Mouse (Mus musculus): Measurements from ENCODE around the gene Rps10. TPM values are rescaled to one million over a fixed set of nuclear protein-coding genes. Genes with fewer than 3 reads are reported as not detected.

The Rps10 gene
- polyA plus RNA-seq, 1 experiment from 2014 or later = 496 TPM

DNA sequence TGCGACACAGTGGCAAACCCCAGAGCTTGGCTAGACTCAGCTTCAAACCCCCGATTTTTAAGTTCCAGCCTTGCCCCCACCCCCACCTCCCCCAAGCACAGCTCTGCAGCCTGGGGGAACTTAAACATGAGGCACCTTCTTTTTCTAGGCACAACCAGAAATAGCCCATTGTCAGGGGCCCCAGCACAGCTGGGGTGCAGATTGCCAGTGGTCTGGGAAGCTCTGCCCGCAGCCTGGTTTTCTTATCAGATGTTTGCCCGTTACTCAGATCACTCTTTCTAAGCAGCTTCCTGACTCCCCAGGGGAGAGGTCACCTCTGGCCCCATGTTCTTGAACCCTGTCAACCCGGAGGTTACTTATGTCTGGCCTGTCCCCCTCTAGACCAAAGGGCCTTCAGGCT lies 19.9 kb upstream of the Rps10 start:
- H3K4me2 ChIP-seq = no peak overlapping the region

DNA sequence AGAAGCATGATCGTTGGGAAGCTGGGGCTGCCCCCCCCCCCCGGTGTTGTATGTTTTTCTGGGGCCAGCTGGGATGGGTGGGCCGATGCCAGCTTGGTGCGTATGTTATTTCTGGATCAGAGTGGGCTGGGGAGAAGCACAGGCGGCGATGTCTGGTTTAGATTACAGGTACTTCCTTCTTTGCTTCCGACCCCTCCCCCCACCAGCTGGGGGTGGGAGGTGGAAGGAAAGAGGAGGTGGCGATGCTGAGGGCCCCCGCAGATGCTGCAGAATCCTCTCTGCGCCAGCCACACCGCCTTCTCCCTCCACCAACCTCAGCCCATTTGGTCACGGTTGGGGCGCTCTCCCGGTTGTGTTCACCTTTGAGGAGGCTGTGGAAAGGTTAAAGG lies 19.5 kb upstream of the Rps10 start:
- Histone ChIP-seq H3K4me2 (peak overlapping the region; percentile 53), H3K4me1 (replicated peaks) (peaks cover 17% of the 10 kb centered on the region), H3K27ac (replicated peaks) (no peak overlapping the region), H3K4me3 (replicated peaks) (no peak overlapping the region), H3K36me3 (replicated peaks) (no peaks in the 10 kb centered on the region), H3K9ac (no peak overlapping the region), H3K9me3 (replicated peaks) (no peaks in the 10 kb centered on the region), H3K27me3 (peaks cover 53% of the 10 kb centered on the region)
- WGBS (ENCODE audit: insufficient replicate concordance) = 2% methylated on average over 14 of the region's 14 CpGs
- ATAC-seq (ENCODE audit: insufficient read depth) = no peak

More for the DNA sequence above, 19.9 kb upstream of the Rps10 start:
- Histone ChIP-seq H3K4me3 (replicated peaks) (no peak overlapping the region), H3K27me3 (peaks cover 51% of the 10 kb centered on the region), H3K36me3 (replicated peaks) (no peaks in the 10 kb centered on the region), H3K4me1 (replicated peaks) (peaks cover 17% of the 10 kb centered on the region), H3K9ac (no peak overlapping the region), H3K27ac (replicated peaks) (no peak overlapping the region), H3K9me3 (replicated peaks) (no peaks in the 10 kb centered on the region)
- 2% methylated on average over 5 of the region's 5 CpGs for WGBS (ENCODE audit: insufficient replicate concordance)
- ATAC-seq (ENCODE audit: insufficient read depth) = no peak

DNA sequence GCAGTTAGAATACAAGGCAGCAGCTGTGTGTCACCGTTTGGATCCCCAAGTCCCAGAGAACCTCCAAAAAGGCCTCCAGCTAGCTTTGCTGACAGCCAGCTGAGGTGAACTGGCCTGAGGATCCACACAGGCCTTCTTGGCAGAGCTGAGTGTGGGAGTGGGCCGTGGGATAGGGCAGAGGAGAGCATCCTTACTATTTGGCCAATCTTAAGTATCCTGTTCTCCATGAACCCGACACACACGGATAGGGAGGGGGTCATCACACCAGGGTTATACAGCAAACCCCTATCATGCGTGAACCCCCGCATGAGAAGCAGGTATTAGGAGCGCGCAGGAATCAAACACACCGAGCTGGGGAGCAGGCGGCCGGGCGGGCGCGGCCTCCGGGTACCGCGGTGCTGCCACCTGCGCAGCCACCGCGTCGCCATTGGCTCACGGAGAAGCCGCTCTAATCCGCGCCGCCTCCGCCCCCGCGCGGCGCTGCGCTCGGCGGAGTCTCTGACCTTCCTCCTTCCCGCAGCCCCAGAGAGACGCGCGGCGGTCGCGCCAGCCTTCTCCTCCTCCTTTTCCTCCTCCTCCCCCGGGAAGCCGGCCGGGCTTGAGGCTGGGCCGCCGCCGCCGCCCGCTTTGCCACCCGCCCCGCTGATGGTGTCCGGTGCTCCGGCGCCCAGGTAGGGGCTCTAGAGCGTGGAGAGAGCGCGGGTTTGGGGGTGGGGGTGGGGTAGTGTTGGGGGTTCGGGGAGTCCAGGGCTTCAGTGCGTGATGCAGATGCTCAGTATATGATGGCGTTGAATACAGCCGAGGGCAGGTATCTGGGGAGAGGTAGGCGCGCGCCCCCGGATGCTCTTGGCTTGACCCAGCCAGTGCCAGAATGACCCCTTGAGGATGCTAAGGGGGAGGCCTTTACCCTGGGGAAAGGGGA lies 18.9 kb upstream of the Rps10 start, which contains the start of gene Pacsin1:
TSS of gene Pacsin1 (plus strand) at position 421 of the 922 bp plus-strand sequence.
- ATAC-seq (ENCODE audit: insufficient read depth) = peak; percentile 31
- Histone ChIP-seq H3K4me2 (peak within 1 kb of the TSS; percentile 53), H3K9me3 (replicated peaks) (no peaks in the 10 kb centered on the region), H3K27ac (replicated peaks) (no peak within 1 kb of the TSS), H3K9ac (no peak within 1 kb of the TSS), H3K36me3 (replicated peaks) (no peaks in the 10 kb centered on the region), H3K27me3 (peaks cover 57% of the 10 kb centered on the region), H3K4me3 (replicated peaks) (peak within 1 kb of the TSS; percentile 31), H3K4me1 (replicated peaks) (peaks cover 17% of the 10 kb centered on the region)
- 2% methylated on average over 61 of the region's 65 CpGs for WGBS (ENCODE audit: insufficient replicate concordance)

DNA sequence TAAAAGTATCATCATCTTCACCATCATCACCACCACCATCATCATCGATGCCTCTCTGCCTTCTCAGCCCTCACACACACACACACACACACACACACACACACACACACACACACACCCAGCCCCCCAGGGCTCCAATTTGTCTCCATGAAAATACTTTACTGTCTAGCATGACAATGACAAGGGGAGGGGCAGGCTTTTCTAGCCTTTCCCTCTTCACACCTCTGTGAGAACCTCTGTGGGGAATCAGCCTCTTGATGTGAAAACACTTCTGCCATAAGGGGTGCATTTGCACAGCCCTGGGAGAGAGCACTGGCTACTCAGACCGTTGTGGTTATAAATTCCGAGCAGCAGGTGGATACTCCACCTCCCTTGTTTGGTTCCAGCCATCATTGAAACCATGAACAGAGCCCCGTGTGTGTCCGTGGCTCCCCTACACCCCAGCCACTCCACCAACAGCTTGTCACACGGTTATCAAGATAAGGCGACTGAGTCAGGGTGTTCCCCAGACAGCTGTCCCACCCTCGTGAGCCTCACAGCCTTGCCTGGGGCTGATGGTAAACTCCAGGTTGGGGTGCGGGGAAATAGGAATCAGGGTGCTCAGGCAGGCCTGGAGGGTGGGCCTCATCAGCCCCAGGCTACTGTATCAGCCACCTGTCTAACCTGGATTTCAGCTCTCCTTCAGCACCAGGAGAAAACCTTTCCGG lies 16.9 kb upstream of the Rps10 start:
- Histone ChIP-seq H3K9me3 (replicated peaks) (no peaks in the 10 kb centered on the region), H3K4me2 (no peak overlapping the region), H3K4me1 (replicated peaks) (peaks cover 22% of the 10 kb centered on the region), H3K27ac (replicated peaks) (no peak overlapping the region), H3K4me3 (replicated peaks) (no peak overlapping the region), H3K9ac (no peak overlapping the region), H3K27me3 (peaks cover 57% of the 10 kb centered on the region), H3K36me3 (replicated peaks) (no peaks in the 10 kb centered on the region)
- ATAC-seq (ENCODE audit: insufficient read depth) = no peak
- WGBS (ENCODE audit: insufficient replicate concordance) = 34% methylated on average over 10 of the region's 10 CpGs

DNA sequence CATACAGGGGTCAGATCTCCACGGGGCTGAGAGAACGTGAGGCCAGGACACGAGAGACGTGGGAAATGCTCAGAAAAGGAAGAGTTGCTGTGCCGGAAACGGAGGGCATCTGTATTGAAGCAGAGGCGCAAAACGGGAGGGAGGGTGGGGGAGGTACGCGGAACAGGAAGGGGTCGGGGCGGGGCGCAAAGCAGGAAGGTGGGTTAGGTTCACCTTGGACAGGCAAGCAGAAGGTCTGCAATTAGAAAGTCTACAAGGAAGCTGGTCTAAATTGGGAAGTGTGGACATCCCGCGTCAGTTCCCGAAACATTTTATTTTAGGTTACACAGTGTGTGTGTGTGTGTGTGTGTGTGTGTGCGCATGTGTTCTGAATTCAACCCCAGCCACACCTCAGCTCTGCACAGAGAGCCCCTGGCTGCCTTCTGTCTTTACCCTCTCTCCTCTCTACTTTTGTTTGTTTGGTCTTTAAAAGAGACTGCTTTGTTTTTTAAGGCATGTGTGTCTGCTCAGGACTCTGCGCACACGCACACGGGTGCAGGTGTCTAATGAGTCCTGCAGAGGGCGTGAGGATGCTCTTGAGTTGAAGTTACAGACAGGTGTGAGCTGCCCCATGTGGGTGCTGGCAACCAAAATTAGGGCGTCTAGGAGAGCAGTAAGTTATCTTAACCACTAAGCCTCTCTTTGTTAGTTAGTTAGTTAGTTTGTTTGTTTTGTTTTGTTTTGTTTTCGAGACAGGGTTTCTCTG lies 15.7 kb upstream of the Rps10 start:
- ATAC-seq (ENCODE audit: insufficient read depth) = no peak
- Histone ChIP-seq H3K27me3 (peaks cover 51% of the 10 kb centered on the region), H3K4me3 (replicated peaks) (no peak overlapping the region), H3K4me1 (replicated peaks) (peaks cover 22% of the 10 kb centered on the region), H3K27ac (replicated peaks) (no peak overlapping the region), H3K4me2 (no peak overlapping the region), H3K9ac (no peak overlapping the region), H3K9me3 (replicated peaks) (no peaks in the 10 kb centered on the region), H3K36me3 (replicated peaks) (no peaks in the 10 kb centered on the region)
- 53% methylated on average over 23 of the region's 23 CpGs for WGBS (ENCODE audit: insufficient replicate concordance)

DNA sequence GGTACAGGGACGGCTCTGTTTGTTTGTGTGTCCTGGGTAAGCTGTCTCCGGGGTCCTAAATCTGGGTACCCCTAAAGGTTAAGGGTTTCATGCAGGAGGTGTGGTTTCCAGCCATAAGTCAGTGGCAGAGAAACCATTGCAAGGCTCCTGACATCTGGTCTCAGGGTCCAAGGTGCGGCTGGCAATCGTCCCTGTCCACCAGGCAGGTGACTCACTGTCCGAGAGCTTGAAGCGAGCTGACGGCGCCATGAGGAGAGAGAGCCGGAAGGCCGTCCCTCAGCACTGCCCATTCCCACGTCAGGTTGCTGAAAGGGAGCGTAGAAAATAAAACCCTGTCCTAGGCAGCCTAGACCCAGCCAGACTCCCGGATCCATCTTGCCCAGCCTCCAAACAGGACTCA lies 14.1 kb upstream of the Rps10 start:
- Histone ChIP-seq H3K27me3 (peaks cover 35% of the 10 kb centered on the region), H3K4me3 (replicated peaks) (no peak overlapping the region), H3K9ac (no peak overlapping the region), H3K9me3 (replicated peaks) (no peaks in the 10 kb centered on the region), H3K4me2 (no peak overlapping the region), H3K4me1 (replicated peaks) (peaks cover 14% of the 10 kb centered on the region), H3K27ac (replicated peaks) (no peak overlapping the region), H3K36me3 (replicated peaks) (no peaks in the 10 kb centered on the region)
- 69% methylated on average over 13 of the region's 13 CpGs for WGBS (ENCODE audit: insufficient replicate concordance)
- ATAC-seq (ENCODE audit: insufficient read depth) = no peak

DNA sequence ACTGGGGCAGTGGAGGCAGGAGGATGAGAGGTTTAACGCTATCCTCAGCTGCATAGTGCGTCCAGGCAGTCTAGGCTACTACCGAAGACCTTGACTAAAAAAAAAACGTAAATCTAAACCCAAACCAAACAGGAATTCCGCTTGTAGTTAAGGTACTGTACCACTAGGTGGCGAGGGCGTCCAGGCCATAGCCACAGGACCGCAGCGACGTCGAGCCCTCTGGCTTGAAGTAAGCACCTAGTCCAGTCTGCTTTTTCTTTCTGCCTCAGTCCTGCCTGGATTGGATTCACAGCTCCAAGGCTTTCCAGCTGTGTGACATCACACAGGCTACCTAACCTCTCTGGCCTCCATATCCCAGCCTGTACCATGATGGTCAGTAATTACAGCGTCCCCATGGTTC lies 13.7 kb upstream of the Rps10 start:
- WGBS (ENCODE audit: insufficient replicate concordance) = 5% methylated on average over 12 of the region's 12 CpGs
- ATAC-seq (ENCODE audit: insufficient read depth) = no peak
- Histone ChIP-seq H3K4me2 (no peak overlapping the region), H3K27ac (replicated peaks) (no peak overlapping the region), H3K27me3 (peaks cover 31% of the 10 kb centered on the region), H3K4me3 (replicated peaks) (no peak overlapping the region), H3K9me3 (replicated peaks) (no peaks in the 10 kb centered on the region), H3K4me1 (replicated peaks) (peaks cover 14% of the 10 kb centered on the region), H3K36me3 (replicated peaks) (no peaks in the 10 kb centered on the region), H3K9ac (no peak overlapping the region)

DNA sequence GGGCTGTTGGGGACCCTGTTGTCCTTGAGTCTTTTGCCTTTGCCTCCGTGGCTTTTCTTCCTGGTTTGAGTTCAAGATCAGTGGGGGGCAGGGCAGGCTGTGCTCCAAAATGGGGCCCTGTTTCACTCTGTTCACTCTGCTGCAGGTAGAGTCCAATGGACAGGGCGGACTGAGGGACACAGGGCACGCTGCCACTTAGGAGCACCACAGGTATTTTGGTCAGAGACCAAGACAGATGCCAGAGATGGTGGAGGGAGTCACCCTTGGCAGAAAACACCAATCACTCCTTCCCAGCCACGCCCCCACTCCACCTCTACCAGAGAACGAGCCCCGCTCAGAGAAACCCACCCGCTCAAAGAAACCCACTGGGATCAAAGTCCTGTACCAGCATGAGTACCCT lies 9.3 kb upstream of the Rps10 start:
- Histone ChIP-seq H3K4me2 (no peak overlapping the region), H3K4me3 (replicated peaks) (no peak overlapping the region), H3K27ac (replicated peaks) (no peak overlapping the region), H3K9ac (no peak overlapping the region), H3K27me3 (peaks cover 2% of the 10 kb centered on the region; the same call in 1 of the 2 replicates), H3K36me3 (replicated peaks) (no peaks in the 10 kb centered on the region), H3K9me3 (replicated peaks) (no peaks in the 10 kb centered on the region), H3K4me1 (replicated peaks) (peaks cover 9% of the 10 kb centered on the region; the same call in 1 of the 2 replicates)
- 48% methylated on average over 7 of the region's 7 CpGs for WGBS (ENCODE audit: insufficient replicate concordance)
- ATAC-seq (ENCODE audit: insufficient read depth) = no peak

DNA sequence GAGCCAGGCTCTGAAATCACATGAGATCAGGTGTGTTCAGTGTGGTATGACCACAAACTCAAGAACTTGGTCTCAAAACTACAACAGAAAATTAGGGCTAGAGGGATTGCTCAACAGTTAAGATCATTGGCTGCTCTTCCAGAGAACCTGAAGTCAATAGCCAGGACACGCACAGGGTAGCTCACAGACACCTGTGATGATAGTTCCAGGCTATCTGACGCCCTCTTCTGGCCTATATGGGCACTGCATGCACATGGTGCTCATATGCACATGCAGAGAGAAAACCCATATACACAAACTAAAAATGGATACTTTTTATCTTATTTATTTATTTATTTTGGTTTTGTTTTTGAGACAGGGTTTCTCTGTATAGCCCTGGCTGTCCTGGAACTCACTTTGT lies 8.1 kb upstream of the Rps10 start:
- H3K4me2 ChIP-seq = no peak overlapping the region
- no peak overlapping the region for H3K27ac ChIP-seq (replicated peaks)
- peaks cover 4% of the 10 kb centered on the region; the same call in 1 of the 2 replicates for H3K4me1 ChIP-seq (replicated peaks)
- ATAC-seq (ENCODE audit: insufficient read depth) = no peak
- H3K27me3 ChIP-seq = no peaks in the 10 kb centered on the region
- no peak overlapping the region for H3K9ac ChIP-seq
- no peak overlapping the region for H3K4me3 ChIP-seq (replicated peaks)
- 34% methylated on average over 2 of the region's 2 CpGs for WGBS (ENCODE audit: insufficient replicate concordance)
- H3K36me3 ChIP-seq (replicated peaks) = no peaks in the 10 kb centered on the region
- H3K9me3 ChIP-seq (replicated peaks) = no peaks in the 10 kb centered on the region

DNA sequence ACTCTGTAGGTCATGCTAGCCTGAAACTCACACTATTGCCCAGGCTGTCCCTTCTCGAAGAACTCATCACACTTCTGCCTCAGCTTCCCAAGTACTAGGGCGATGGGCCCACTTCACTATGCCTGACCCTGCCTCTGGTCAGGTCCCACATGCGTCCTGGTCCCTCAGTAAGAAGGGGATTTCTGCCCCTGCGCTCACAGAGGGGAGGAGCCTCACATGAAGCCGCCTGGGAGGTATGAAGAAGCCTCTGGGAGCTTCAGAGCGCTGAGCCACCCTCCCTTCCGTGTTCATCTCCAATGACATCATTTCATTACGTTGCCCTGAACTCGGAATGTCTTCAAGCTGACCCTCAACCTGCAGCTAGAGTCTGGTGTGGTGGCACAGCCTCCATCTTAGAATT lies 7.3 kb upstream of the Rps10 start:
- no peak overlapping the region for H3K4me3 ChIP-seq (replicated peaks)
- no peak overlapping the region for H3K9ac ChIP-seq
- peaks cover 4% of the 10 kb centered on the region; the same call in 1 of the 2 replicates for H3K4me1 ChIP-seq (replicated peaks)
- H3K4me2 ChIP-seq = no peak overlapping the region
- H3K27me3 ChIP-seq = no peaks in the 10 kb centered on the region
- 67% methylated on average over 9 of the region's 9 CpGs for WGBS (ENCODE audit: insufficient replicate concordance)
- H3K27ac ChIP-seq (replicated peaks) = no peak overlapping the region
- H3K36me3 ChIP-seq (replicated peaks) = no peaks in the 10 kb centered on the region
- ATAC-seq (ENCODE audit: insufficient read depth) = no peak
- H3K9me3 ChIP-seq (replicated peaks) = no peaks in the 10 kb centered on the region

DNA sequence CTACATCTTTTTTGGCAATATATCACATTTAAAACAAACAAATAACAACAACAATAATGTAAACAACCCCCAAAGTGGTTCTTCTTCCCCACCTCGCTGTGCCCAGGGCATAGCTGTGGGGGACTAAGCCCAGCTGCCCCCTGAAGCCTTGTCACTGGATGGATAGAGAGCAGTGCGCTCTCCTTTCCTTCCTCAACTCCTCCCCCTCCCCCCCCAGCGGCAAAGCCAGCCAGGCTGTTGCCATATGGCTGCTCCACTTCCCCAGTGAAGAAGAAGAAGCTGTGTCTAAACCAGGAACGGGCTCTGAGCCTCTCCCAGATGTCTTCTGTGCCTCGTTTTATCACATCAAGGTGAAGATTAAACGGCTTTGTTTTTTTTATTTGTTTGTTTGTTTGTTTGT lies 6.6 kb upstream of the Rps10 start:
- Histone ChIP-seq H3K9me3 (replicated peaks) (no peaks in the 10 kb centered on the region), H3K9ac (no peak overlapping the region), H3K36me3 (replicated peaks) (no peaks in the 10 kb centered on the region), H3K4me1 (replicated peaks) (peaks cover 4% of the 10 kb centered on the region; the same call in 1 of the 2 replicates), H3K4me3 (replicated peaks) (no peak overlapping the region), H3K27me3 (no peaks in the 10 kb centered on the region), H3K27ac (replicated peaks) (no peak overlapping the region), H3K4me2 (no peak overlapping the region)
- 18% methylated on average over 6 of the region's 6 CpGs for WGBS (ENCODE audit: insufficient replicate concordance)
- ATAC-seq (ENCODE audit: insufficient read depth) = no peak

All from liver, embryonic 15.5 days (tissue).